Mouse (Mus musculus): ENCODE results near the gene Map3k10.
"Not testable (repeated sequence)": the region's sequence is repeated elsewhere in the genome, so short reads cannot be mapped to it uniquely, and the experiment has no call there.

- not testable (repeated sequence) for TF ChIP-seq GATA1 (IDR thresholded peaks at IDR 0.05; ENCODE audit: borderline replicate concordance, low read length); FLI1 (IDR thresholded peaks at IDR 0.05; ENCODE audit: low read length)
These were observed 45.6 kb downstream of the Map3k10 start for GRCm38 (mm10) chr7:27628816-27629215.

Measured in megakaryocyte, embryonic 14.5 days (primary cell).